Mouse (Mus musculus) spleen, adult 18-20 months (tissue): ENCODE measurements around the gene Snapc2.
A peak's percentile ranks its signal among the peaks of the same experiment; 100 is the strongest.

Experiments
- DNase-seq, 2 experiments: peaks; one replicate each; pipeline ENCODE4 v3.0.0; 2022; ENCODE audit warnings: mixed read lengths in 2 of 2

Snapc2 gene

GRCm38 (mm10) chr8:4275275-4276110, 22.6 kb downstream of the Snapc2 start, which contains the start of gene Timm44:
Gene Timm44, minus strand, starts transcription at chr8:4275913.
- peak; percentile 85 to 92 for DNase-seq

DNA sequence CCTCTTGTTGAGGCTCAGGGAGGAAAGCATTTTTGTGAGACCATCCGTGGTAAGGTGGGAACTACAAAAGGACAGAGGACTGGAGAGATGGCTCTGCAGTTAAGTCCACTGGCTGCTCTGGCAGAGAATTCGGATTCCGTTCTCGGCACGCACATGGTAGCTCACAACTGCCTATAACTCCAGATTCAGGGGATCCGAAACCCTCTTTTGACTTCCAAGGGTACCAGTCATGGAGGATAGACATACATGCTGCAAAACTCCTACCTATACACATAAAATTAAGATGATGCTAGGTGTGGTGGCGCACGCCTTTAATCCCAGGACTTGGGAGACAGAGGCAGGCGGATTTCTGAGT, 23.2 kb downstream of the Snapc2 start:
- no peak for DNase-seq

GRCm38 (mm10) chr8:4292738-4293137, 39.9 kb downstream of the Snapc2 start:
- DNase-seq = no peak

DNA sequence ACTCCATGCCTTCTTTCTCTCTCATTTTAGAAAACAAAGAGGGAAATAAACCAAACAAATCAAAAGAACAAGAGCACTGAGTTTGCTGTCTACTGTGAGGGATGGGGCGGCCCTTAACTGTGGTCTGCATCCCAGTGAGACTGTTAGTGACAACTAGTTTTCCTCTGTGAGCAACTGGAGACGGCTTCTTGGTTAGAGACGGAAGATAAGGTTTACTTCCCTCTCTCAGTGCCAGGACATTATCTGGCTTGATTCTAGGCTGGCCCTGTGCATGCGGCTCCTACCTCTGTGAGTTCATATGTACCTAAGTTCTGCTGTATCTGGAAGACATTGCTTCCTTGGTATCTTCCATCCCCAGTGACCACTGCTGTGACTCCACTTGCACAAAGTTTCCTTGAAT, 44.9 kb downstream of the Snapc2 start:
- DNase-seq = no peak

DNA sequence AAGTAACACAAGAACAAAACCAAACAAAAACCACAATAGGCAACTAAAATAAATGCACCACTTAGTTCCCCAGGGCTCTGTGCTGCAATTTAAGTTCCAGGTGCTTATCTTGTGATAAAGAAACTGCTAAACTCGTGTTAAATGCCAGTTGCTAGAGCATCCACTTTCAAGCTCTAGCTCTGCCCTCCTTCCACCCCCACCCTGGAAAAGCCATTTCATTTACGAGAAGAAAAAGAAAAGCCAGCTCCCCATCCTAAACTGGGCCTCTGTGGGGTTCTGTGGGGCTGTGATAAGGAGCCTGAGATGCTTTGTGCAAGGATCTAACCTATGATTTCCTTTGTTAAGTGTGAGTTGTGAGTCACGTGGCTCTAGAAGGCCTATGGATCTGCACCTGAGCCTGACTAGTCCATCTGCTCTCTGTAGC, 51.3 kb downstream of the Snapc2 start:
- DNase-seq = no peak
